Mouse (Mus musculus): Measurements from ENCODE around the gene Rad52.

DNA sequence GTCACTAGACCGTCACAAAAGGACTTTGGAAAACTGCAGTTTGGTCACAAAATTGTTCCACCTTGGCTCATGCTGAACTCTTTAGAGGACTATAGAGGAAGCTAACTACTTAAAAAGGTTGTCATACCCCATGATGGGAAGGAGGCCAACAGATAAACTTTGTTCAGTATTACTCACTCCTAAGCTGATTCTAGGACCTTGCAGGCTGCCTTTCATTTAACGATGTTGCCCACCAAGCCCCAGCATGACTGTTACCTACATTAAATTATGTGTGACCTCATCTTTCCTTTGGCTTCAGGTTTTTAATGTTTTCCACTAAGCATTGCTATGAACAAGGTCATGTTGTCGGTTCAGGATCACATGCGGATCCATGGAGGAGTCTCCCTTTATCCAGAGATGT, 20.0 kb downstream of the Rad52 start:
- no peak for TF ChIP-seq POLR2A (IDR thresholded peaks at IDR 0.05; ENCODE audit: borderline replicate concordance, control insufficient read depth, low read depth, low read length)
- no peak for TF ChIP-seq CTCF (IDR thresholded peaks at IDR 0.05; ENCODE audit: control insufficient read depth, insufficient read depth, low read length)

All from bone marrow, adult 2 months (tissue).